Mouse (Mus musculus) heart, postnatal 25 days (tissue): ENCODE data around the gene Edem2. TPM values are rescaled to one million over a fixed set of nuclear protein-coding genes. Genes with fewer than 3 reads are reported as not detected.
A peak's percentile ranks its signal among the peaks of the same experiment; 100 is the strongest.

Experiments
- DNase-seq: peaks from one replicate; pipeline ENCODE4 v3.0.0; 2022; ENCODE audit warnings: low spot score
- intact Hi-C: fragments of 180-260 bp; cut with DNase I; formaldehyde crosslinking; loops from one replicate; pipeline ENCODE4 v1.15.1; 2025
- total RNA-seq, 2 experiments: library from RNA; stranded (reverse); gene quantifications; 2 replicates each; pipeline ENCODE4 v1.2.3; 2021

Gene Edem2
- 1 to 10 TPM; 7.0 to 7.1 TPM for total RNA-seq

GRCm38 (mm10) chr2:155729158-155729645 is at the start of gene Edem2:
Gene Edem2, minus strand, starts transcription at chr2:155729475.
- DNase-seq = peak; percentile 84
- intact Hi-C loops = loop anchor here (2.0 kb wide), 1 partner anchor 36 kb away; the partner anchor contains the start of gene Trpc4ap

DNA sequence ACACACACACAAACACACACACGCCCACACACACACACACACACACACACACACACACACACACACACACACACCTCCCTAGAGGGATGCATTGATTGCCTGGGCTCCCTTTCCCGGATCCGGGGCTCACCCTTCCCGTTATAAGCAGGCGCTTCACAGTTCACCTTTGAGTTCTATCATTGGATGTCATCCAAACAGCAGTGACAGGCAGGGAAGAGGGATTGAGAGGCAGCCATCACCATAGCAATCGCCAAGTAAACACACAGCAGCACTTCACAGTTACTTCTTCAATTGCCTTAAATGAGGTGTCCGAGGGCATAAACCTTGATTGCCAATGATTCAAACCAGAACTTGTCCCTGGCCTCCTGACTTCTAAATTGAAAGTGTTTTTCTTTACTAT is 49.8 kb upstream of the Edem2 start:
- intact Hi-C loops = no loop called here
- DNase-seq = no peak

DNA sequence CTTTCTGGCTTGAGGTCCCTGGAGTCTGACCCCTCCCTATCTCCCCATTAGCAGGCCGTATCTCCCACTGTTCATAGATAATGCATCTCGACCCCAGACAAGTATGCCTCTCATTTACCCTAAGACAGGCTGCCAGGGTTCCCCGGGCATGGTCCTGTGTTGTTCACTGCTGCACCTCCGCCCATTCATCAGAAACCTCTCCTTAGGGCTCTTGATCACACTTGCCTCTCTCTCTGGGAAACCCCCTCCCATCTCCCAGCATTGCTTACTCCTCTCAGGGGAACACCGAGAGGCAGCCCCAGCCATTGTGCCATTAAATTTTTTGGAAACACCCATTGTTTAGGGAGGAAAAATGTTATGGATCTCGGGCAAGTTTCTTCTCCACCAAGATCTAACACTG is 48.7 kb upstream of the Edem2 start:
- intact Hi-C loops = no loop called here
- no peak for DNase-seq

GRCm38 (mm10) chr2:155777688-155777985 is 48.4 kb upstream of the Edem2 start:
- DNase-seq = no peak
- intact Hi-C loops = no loop called here

GRCm38 (mm10) chr2:155776824-155777687 is 47.8 kb upstream of the Edem2 start:
- intact Hi-C loops = no loop called here

DNA sequence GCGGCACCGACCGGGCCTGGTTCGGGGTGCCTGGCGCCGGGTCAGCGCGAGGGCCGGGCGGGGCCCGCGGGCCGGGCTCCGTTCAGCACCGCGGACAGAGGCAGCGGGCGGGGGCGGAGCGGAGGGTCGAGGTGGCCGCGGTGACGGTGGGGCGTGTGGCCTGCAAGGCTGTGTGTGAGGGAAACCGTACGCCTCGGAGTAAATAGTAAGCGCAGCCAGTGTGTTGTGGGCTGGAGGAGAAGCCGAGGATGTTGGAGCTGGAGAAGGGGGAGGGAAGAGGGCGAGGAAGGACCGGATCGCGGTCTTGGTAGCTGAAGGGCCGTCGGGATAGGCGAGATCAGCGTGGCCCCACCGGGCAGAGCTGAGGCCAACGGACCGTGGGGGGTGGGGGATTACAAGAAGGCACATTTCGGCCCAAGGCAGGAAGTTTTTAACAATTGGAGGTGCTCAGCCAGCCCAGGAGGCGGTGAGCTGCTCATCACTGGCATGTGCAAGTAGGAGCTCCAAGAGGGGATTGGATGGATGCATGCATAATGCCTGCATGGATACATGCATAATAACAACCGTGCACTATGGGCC is 46.5 kb upstream of the Edem2 start:
- DNase-seq = no peak

More at GRCm38 (mm10) chr2:155776824-155777687, 47.8 kb upstream of the Edem2 start:
- no peak for DNase-seq

DNA sequence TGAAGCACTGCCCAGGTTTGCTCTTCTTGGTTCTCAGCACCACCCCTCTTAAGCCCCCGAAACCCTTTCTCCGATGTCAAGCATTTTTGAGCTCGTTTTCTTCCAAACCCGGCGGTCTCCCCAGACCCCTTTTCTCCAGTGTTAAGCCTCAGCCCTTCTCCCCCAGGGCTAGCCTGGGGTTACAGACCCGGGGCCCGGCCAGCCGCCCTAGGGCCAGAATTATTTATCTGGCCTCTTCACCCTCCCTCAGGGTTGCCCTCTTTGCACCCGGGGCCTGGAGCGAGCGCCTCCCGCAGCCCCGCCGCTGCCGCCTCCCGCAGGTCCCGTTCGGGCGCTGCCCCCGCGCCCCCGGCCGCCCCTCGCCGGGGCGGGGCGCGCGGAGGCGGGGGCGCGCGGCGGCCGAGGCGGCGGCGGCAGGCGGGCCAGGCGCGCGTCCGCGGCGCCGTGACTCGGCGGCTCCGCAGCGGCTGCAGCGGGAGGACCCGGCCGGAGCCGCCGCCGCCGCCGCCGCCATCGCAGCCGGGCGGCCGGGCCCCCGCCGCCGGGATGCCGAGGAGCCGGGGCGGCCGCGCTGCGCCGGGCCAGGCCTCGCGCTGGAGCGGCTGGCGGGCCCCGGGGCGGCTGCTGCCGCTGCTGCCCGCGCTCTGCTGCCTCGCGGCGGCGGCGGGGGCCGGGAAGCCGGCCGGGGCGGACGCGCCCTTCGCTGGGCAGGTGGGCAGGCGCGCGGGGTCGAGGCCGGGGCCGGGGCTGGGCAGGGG is 45.8 kb upstream of the Edem2 start, which contains the start of gene Mmp24:
Mmp24 (plus strand) TSS at position 416 of the 758 bp plus-strand sequence.
- intact Hi-C loops = no loop called here
- no peak for DNase-seq

More for the DNA sequence above, 46.5 kb upstream of the Edem2 start:
- intact Hi-C loops = no loop called here

- no peak for DNase-seq
- intact Hi-C loops = no loop called here
Measured at GRCm38 (mm10) chr2:155774261-155774926, 45.1 kb upstream of the Edem2 start.

DNA sequence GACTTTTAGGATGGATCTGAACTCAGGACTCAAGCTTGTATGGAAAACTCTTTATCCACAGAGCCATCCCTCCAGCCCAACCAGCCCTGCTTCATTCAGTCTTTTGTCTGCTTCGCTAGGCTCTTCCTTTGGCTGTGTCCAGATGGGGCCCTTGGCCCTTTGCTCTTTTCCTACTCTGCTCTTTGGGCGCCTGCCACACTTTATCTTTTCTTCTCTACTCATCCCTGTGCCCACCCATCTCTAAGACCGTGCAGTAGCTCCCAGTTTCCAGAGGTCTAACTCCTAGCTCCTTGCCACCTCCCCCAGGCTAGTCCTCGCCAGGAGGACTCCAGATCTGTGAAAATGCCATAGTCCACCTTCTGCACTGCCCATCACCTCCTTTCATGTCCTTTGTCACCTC is 44.4 kb upstream of the Edem2 start:
- intact Hi-C loops = no loop called here
- DNase-seq = no peak

- intact Hi-C loops = loop anchor here (1.0 to 5.0 kb wide), 4 partner anchors 69 to 253 kb away; no protein-coding TSS in a partner anchor
Measured at GRCm38 (mm10) chr2:155764679-155765418, 35.6 kb upstream of the Edem2 start.

GRCm38 (mm10) chr2:155756855-155757566 is 27.7 kb upstream of the Edem2 start:
- intact Hi-C loops = no loop called here

More at GRCm38 (mm10) chr2:155764679-155765418, 35.6 kb upstream of the Edem2 start:
- peak; percentile 42 for DNase-seq

GRCm38 (mm10) chr2:155755746-155756145 is 26.5 kb upstream of the Edem2 start:
- intact Hi-C loops = no loop called here
- no peak for DNase-seq

More at GRCm38 (mm10) chr2:155756855-155757566, 27.7 kb upstream of the Edem2 start:
- DNase-seq = no peak

GRCm38 (mm10) chr2:155751014-155751786 is 21.9 kb upstream of the Edem2 start, which contains the start of gene Procr:
Gene Procr, plus strand, starts transcription at chr2:155751117.
- intact Hi-C loops = no loop called here
- DNase-seq = peak; percentile 47

- intact Hi-C loops = no loop called here
- no peak for DNase-seq
Measured at GRCm38 (mm10) chr2:155749394-155749793, 20.1 kb upstream of the Edem2 start.

- DNase-seq = no peak
- intact Hi-C loops = no loop called here
Measured at GRCm38 (mm10) chr2:155745487-155745886, 16.2 kb upstream of the Edem2 start.

GRCm38 (mm10) chr2:155743351-155743750 is 14.1 kb upstream of the Edem2 start:
- DNase-seq = no peak
- intact Hi-C loops = no loop called here

GRCm38 (mm10) chr2:155742931-155743337 is 13.7 kb upstream of the Edem2 start:
- intact Hi-C loops = no loop called here
- peak; percentile 9 for DNase-seq

GRCm38 (mm10) chr2:155742211-155742610 is 12.9 kb upstream of the Edem2 start:
- intact Hi-C loops = no loop called here
- no peak for DNase-seq
